Mouse (Mus musculus) heart, postnatal 4 days (tissue): ENCODE data around the gene Lima1. TPM values are rescaled to one million over a fixed set of nuclear protein-coding genes. Genes with fewer than 3 reads are reported as not detected.

Experiments used
- DNase-seq: peaks from one replicate; pipeline ENCODE4 v3.0.0; 2021
- total RNA-seq, 2 experiments: library from RNA; stranded (reverse); gene quantifications; 2 replicates each; pipeline ENCODE4 v1.2.3; 2021

Gene Lima1
- total RNA-seq, 2 experiments from 2014 or later: 26.9 to 32.3 TPM

DNA sequence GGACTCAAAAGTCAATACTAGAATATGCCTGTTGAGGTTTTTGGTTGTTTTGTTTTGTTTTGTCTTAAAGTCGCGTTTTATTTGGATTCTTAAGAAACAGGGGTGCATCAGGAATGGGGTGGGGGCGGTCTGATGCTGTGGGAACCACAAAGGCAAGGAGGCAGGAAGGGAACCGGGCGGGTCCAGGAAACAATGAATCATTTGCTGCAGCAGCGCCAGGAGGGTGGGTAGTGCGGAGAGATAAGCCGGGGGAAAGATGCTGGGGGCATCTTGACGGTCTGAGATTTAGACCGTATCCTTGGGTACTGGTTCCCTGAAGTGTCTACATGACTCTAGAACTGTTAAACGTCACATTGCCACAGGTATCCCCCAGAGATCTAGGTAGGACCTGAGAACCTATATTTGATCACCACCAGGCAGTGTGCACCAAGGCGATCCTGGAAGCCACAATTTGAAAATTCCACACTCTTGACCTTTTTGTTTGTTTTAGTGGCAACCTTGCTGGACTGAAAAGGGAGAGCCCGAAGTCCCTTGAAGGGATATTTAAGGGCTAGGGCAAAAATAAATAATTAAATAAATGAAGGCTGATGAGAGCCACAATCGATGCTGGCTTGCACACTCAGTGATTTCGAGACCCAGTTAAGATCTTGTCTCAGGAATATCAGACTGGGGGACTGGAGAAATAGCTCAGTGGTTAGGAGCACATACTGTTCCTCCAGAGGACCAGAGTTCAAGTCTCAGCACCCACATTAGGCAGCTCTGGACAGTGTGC lies 8.6 kb downstream of the Lima1 start:
- DNase-seq: peak; percentile 70

DNA sequence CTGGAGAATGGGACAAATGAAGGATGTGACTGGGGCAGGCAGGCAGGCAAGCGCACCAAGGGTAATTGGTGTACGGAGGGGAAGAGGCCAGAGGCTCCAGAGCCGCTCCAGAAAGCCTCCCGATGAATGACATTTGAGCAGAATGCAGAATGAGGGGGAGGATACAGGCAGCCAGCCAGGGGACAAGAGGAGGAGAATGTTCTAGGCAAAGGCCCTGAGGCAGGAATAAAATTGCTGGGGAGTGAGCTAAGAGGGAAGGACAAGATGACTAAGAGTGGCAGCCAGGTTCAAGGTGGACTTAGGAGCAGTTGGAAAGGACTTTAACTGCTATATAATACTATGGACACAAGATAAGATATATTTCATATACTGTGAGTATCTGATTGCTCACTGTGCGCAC lies 9.3 kb downstream of the Lima1 start:
- DNase-seq: peak; percentile 61

DNA sequence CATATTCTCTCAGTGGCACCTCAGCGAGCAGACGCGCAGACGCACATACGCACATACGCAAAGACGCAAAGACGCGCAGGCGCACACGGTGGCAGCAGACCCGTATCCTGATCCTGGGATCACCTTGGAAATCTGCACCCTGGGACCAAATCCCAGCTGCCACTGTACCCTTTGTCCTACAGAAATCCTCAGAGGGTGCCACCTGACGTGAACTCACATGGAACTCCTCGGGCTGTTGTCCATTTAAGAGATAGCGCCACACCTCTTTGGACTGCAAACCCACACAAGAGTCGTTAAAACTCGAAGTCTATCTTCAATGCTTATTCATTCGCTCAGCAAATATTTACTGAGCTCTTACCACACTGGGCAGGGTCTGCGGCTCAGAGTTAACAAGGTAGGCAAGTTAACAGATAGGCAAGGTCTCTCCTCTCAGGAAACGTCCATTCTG lies 9.7 kb downstream of the Lima1 start:
- no peak for DNase-seq

DNA sequence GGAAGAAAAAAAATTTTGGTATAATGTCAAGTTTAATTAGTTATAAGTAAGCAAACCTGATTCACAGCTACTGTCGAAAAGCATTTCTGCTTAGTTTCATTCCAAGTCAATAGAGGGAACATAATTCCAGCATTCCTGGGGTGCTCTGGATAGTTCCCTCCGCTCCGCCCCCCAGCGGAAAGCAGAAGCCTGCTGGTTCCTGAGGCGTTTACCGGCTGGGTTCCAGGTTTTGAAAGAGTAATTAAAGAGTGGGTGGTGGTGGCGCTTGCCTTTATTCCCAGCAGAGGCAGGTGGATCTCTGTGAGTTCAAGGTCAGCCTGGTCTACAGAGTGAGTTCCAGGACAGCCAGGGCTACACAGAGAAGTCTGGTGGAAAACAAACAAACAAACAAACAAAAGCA lies 10.2 kb downstream of the Lima1 start:
- no peak for DNase-seq

DNA sequence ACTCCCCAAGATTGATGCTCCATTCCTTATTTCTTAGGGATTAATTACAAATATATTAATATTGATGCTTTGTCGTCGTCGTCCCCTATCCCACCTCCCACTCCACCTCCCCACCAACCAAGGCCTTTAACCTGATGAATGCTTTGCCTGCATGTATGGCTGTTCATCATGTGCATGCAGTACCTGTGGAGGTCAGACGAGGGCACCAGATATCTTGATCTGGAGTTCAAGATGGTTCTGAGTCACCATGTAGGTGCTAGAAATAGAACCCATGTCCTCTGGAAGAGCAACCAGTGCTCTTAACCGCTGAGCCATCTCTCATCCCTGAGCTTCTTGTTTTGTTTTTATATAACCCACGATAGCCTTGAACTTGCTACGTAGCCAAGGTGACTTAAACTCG lies 11.5 kb downstream of the Lima1 start:
- DNase-seq: no peak

DNA sequence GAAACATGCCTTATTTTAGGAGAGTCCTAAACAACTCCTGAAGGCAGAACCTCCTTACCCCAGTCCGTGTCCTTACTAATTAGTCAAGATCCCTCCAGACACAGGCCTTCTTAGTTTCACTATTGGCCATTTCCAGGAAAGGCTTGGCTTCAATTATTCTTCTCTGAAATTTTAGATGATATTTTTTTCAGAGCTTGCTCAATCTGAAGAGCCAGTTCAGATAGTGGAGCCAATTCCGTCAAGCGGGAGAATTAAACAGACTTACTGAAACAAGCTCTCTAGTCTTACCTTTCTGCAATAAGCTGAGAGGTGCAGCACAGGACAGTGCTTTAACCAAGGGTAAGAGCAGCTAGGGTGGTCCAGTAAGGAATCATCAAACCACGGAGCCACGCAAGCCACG lies 11.9 kb downstream of the Lima1 start:
- no peak for DNase-seq

DNA sequence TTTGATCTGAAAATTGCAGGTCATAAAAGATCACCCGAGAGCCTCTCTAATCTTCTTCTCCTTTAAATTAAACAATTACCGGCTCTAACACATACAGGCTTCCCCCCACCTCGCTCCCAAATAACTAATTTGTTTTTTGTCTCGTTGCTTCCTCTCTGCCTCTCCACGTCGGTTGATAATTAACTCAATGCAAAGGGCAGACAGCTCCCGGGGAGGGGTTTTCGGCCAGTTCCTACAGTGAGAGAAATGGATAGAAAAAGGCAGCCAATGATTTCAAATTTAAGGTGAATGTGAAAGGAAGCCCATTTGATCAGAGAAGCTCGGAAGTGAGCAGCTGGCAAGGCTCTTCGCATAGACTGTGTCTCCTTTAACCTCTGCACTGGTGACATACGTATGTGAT lies 12.8 kb downstream of the Lima1 start:
- DNase-seq: no peak

DNA sequence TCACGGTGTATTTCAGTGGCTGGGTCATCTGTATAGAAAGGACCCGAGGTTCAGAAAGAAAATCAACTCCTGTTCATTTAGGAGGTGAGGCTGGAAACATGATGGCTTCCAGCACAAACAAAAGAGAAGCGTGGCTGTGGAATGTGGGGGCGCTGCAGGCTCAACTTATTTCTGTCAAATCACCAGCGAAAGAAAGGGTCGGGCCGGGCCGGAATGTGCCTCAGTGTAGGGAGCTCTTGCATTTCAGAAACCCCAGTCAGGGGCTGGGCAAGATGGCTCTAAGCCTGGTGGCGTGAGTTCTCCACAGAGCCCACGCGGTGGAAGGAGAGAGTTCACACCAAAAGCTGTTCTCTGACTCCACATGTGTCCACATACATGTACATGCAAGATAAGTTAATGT lies 13.3 kb downstream of the Lima1 start:
- DNase-seq: no peak

DNA sequence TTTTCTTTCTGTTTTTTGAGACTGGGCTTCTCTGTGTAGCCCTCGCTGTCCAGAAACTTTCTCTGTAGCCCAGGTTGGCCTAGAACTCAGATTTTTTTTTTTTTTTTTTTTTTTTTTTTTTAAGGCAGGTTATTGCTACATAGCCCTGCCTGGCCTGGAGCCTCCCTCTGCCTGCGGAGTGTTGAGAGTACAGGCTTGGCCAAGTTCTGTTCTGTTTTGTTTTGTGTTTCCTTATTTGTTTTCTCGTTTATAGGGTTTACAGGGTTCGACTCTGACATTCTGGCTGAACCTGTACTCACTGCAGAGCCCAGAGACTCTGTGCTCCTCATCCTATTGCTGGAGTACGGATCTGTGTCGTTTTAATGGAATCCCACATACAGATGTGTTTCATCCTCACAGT lies 13.7 kb downstream of the Lima1 start:
- no peak for DNase-seq

DNA sequence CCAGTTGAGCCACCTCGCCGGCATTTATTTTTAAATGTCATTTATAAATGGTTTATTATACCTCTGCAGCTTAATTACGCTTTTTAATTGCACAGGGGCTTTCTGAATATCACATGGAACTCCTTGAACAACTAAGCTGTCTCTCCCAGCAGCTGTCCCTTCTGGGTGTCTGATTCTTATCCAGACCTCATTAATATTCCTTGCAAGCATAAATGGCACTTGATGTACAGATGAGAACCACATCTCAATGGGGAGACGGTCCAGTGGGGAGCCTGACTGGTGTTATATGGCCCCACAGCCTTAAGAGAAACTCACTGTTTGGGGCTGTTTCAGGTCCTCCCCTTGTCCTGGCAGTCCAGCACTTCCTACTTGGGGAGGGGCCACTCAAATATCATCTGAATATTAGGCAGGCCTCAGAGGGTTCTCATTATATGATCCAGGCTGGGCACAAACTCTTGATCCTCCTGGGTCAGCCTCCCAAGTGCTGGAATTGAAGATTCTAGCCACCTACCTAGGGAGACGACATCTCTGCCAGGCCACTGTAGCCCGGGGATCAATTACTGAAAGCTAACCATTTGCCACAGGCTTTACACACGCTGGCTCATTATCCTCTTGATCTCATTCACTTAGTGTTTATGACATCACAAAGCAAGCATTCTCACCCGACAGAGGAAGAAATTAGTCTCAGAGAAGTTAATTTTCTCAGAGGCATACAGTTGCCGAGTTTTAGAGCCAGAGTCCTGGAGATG lies 15.4 kb downstream of the Lima1 start:
- DNase-seq: no peak

DNA sequence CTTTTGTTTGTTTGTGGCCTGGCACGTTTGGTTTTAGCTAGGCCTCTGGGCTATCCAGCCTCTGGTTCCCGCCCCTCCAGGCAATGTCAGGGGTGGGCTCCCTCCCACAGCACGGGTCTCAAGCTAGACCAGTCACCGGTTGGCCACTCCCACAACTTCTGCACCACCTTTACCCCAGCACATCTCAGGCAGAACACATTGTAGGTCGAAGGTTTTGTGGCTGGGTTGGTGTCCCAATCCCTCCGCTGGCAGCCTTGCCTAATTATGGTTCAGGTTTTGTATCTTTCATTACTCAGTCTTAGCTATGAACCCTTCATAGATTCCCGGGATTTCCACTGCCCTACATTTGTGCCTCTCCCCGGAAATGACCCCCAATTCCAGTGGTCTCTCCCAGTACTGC lies 17.8 kb downstream of the Lima1 start:
- no peak for DNase-seq

DNA sequence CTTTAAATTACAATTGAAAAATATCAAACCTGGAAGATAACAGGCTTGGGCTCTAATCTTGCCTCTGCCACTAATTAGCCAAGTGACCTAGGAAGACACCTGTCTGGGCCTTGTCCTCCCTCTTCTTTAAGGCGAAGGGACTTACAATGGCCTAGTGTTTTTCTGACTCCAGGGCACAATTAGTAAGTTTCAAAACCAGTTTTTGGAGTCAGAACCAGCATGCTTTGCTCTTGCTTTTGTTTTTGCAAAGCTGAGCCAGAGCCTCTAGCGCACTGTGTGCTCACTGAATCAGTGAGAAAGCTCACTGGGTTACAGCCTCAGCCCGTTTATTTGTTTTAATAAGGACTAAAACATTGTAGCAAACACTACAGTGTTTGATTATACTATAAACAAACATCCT lies 20.1 kb downstream of the Lima1 start:
- DNase-seq: no peak

DNA sequence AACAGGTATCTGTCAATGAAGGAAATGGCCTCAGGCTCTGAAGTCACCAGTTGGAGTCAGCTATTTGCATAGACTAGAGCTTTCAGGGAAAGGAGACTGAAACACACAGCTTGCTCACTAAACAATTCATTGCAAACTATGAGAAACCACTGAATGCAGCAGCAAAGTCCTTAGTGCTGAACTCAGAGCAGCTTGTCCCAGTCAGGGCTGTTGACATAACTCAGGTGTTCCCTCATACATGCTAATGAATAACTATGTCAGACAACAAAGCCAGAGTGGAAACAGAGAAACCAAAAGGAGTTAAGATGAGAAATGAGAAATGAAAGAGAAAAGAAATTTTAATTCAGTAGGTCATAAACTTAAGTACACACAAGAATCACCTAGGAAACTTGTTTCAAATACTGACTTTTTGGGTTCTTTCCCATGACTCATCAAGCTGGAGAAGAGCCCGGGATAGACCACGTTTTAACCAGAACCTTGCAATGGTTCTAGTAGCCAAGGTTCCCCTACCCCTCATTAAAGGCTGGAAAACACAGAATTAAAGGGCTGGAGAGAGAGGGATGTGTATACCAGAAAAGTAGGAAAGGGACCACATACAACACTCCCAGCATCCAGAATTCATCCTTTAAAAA lies 22.5 kb downstream of the Lima1 start:
- DNase-seq: no peak

DNA sequence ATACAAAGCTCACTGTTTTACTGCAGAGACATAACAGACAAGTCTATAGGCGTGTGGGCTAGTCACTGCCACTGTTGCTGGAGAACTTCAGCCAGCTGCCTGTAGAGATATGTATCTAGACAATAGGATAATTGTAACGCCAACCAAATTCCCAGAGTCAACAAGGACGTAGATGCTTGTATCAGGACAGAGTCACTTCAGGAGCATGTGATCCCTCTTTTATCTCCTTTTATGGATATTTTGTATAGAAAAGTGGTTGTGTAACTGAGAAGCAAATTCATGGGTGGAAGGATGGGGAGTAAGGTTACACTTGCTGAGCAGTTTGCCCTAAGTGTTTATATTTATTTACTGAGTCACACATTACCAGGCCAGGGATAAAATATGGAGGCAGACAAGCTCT lies 25.0 kb downstream of the Lima1 start:
- DNase-seq: no peak

DNA sequence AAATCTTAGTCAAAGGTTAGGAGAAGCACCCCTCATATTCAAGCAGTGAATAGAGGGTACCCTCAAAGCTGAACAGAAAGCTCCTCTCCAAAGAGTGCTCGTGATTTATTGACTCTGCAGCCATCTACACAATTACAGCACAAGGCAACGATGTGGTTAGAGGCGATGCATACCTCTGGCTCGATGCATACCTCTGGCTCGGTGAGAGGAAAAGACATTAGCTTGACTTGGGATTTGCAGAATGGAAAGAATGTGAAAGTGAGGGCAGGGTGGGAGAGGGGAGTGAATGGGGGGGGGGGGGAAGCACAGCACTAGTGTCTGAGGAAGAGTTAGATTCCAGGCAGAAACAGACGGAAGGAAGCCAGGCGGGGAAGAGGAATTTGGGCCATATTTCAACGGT lies 27.3 kb downstream of the Lima1 start:
- no peak for DNase-seq

DNA sequence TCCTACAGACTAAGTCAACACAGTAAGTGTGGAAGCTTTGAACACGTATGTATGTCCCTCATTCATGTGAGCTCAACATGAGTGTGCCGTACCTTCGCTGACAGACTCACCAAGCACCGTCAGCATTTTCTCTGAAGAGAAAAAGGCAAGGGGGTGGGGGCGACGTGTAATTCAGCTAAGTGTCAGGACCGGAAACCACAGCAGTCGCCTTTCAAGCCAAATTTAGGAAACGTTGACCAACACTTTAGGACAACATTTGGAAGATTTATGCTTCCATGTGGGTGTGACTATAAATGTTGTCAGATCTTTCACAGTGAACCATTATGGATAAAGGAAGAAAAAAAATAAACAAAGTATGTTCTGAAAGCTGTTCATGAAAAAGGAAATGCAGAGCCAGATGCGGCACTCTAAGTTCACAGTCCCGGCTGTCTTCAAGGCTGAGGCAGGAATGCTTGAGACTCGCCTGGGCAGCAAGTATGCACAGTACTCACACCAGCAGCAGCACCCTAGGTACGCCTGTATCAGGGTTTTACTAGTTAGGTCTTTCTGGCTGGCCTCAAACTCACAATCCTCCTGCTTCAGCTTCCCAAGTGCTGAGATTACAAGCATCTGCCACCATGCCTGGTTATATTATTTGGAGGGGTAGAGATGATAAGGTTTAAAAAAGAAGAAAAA lies 27.9 kb downstream of the Lima1 start:
- DNase-seq: no peak

DNA sequence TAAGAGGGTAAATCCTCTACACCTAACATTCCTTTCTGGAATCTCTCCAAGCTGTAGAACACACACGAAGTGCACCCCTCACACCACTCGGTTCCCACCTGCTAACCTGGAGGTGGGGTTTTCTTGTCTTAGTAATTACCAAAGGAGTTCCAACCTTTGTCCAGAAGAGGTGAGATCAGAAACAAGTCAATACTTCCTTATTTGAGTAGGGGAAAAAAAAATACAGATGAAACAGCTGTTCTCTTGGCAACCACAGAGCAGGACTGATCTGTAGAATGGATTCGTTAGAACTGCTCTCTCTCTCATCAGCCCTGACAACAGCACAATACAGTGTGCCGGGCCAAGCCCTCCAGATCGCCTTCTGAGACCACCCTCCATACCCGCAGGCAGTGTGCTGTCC lies 28.6 kb downstream of the Lima1 start:
- no peak for DNase-seq

DNA sequence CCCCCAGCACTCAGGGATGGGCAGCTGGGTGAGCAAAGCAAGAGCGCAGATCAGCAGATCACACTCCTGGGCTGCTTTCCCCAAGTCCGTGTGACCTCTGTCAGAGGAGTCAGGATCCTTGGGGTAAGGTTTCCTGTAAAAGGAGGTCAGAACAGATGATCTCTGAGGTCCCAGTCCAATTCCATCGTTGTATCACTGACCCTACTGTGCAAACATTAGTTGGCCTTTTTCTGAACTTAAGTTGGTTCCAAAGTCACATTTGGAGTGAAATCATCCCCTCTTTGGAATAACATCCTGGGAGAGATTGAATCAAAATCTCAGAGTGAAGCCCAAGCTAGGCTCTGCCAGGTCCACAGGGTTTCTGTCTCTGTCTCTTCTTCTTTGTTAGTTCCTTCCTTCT lies 31.4 kb downstream of the Lima1 start:
- DNase-seq: no peak

DNA sequence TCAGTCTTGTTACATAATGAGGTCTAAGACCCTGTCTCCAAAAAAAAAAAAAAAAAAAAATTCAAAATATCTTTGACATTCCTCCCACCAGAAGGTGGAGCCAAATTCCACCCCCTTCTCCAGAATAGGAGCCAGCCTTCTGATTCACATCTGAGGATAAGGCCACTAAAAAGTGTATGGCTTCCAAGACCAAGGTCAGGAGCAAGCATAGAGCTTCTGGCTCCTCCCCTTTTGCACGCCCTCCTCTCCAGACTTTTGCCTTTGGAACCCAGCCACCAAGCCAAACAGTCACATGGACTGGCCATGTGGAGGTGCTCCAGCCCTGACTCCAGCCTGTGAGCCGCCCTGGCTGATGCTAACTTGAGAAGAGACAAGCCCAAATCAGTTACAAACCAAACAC lies 35.3 kb downstream of the Lima1 start:
- peak; percentile 61 for DNase-seq

DNA sequence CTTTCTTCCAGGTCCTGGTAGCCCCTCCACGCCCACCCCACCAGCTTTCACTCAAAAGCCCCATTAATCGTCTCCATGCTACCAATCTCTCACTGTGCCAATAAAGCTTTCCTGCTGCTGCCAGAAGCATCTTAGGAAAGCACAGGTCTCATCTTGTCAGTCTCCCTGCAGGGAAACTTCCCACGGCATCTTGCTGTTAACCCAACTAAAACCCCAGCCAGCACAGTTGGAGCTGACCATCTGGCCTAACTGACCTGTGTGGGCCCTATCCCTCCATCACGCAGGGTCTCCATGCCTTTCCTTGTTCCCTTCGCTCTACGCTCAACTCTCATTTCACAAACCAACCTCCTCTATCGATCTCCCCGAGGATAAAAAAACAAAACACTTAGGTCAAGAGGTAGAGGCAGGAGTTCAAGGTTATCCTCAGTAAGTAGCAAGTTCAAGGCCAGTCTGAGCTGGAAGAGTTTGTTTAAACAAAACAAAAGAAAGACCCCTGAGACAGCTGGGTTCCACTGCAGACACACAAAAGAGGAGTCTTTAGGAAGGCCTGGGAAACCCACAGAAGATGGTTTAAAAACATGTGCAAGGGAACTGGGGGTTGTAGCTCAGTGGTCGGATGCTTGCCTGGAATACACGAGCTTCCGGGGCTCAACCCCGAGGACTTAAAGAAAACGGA lies 36.0 kb downstream of the Lima1 start:
- DNase-seq: no peak

DNA sequence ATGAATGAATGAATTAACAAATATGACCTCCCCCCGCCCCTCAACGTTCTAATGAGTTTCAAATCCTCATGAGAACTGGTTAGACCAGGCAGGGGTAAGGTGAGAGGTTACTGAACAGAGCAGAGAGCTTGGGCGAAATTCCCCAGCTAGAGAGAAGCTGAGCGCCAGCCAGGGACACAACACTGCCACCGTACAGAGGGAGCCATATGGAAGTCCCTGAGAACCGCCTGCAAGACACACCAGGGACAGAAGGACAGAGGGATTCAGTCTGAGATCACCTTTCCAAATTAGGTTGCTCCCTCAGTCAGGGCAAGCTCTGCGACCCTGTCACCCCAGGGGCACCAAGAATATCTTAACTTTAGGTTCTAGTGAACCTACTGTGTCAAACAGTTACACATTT lies 37.7 kb downstream of the Lima1 start:
- DNase-seq: no peak

DNA sequence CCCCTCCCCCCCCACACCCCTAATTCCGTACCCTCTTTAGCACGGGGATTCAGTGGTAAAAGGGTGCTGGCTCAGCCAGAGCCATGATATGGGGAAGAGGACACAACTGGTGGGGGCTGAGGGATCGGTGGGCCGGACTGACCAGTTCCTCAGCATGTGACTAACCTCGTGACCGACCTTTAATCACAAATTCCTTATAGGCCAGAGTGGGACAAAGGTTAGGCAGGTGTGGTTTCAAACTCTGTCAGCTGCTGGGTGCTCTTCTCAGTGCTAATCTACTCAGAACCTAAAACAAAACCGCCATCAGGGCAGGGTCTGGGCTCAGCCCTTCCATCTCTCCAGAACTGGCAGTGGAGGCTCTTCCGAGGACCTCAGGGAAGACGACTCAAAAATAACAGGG lies 40.1 kb downstream of the Lima1 start:
- DNase-seq: no peak

DNA sequence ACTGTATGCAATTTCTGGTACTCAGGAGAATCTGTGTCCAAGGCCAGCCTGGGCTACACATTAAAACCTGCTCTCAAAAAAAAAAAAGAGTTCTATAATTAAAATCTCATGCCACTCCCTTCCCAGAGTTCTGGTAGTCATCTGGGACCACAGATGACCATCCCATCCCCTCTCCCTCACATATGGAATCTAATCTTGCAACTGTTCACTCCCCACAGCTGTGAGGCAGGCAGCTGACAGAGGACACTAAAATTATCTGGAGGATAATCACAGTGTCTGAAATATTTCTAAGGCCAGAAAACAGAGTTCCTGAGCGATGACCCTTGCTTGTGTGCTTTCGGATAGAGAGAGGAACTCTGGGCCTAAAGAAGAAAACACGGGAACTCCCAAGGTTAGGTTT lies 40.6 kb downstream of the Lima1 start:
- DNase-seq: no peak
